Mouse (Mus musculus) heart, adult 18-20 months (tissue): ENCODE data around the gene Zfp36l1. TPM values are rescaled to one million over a fixed set of nuclear protein-coding genes. Genes with fewer than 3 reads are reported as not detected.
A peak's percentile ranks its signal among the peaks of the same experiment; 100 is the strongest.

Experiments
- DNase-seq, 2 experiments: peaks; one replicate each; pipeline ENCODE4 v3.0.0; 2021 to 2022; ENCODE audit warnings: mixed read lengths in 1 of 2
- total RNA-seq, 2 experiments: library from RNA; stranded (reverse); gene quantifications; 2 replicates each; pipeline ENCODE4 v1.2.3; 2021

Gene Zfp36l1
- total RNA-seq, 2 experiments from 2014 or later: 84.9 to 91.1 TPM

- peak in 1 of 2 experiments; percentile 52 for DNase-seq
Observed at GRCm38 (mm10) chr12:80131359-80132249, 18.8 kb upstream of the Zfp36l1 start.

- peak in 1 of 2 experiments; percentile 67 for DNase-seq
Observed at GRCm38 (mm10) chr12:80130558-80131358, 17.9 kb upstream of the Zfp36l1 start.

GRCm38 (mm10) chr12:80129531-80129930, 16.7 kb upstream of the Zfp36l1 start:
- peak in 1 of 2 experiments; percentile 65 for DNase-seq

- DNase-seq: no peak
Observed at GRCm38 (mm10) chr12:80127191-80127762, 14.5 kb upstream of the Zfp36l1 start.

GRCm38 (mm10) chr12:80125316-80125715, 12.5 kb upstream of the Zfp36l1 start:
- no peak for DNase-seq

- no peak for DNase-seq
Observed at GRCm38 (mm10) chr12:80124756-80125155, 11.9 kb upstream of the Zfp36l1 start.

- no peak for DNase-seq
Observed at GRCm38 (mm10) chr12:80124211-80124610, 11.4 kb upstream of the Zfp36l1 start.

GRCm38 (mm10) chr12:80123227-80123803, 10.5 kb upstream of the Zfp36l1 start:
- no peak for DNase-seq

- no peak for DNase-seq
Observed at GRCm38 (mm10) chr12:80121438-80121837, 8.6 kb upstream of the Zfp36l1 start.

- DNase-seq: no peak
Observed at GRCm38 (mm10) chr12:80118588-80118987, 5.8 kb upstream of the Zfp36l1 start.

GRCm38 (mm10) chr12:80116206-80117112, 3.6 kb upstream of the Zfp36l1 start:
- peak in 1 of 2 experiments; percentile 50 for DNase-seq

- DNase-seq: no peak
Observed at GRCm38 (mm10) chr12:80115863-80116194, 3.0 kb upstream of the Zfp36l1 start.

- peak; percentile 86 to 91 for DNase-seq
Observed at GRCm38 (mm10) chr12:80115142-80115862, 2.5 kb upstream of the Zfp36l1 start.

- DNase-seq: no peak
Observed at GRCm38 (mm10) chr12:80114892-80115141, 2.0 kb upstream of the Zfp36l1 start.

GRCm38 (mm10) chr12:80114031-80114891, 1.4 kb upstream of the Zfp36l1 start:
- DNase-seq: peak; percentile 92 to 94

GRCm38 (mm10) chr12:80113586-80114021, 791 bp upstream of the Zfp36l1 start:
- DNase-seq: peak; percentile 71 to 85

GRCm38 (mm10) chr12:80112071-80112660, 647 bp downstream of the Zfp36l1 start:
- peak in 1 of 2 experiments; percentile 73 for DNase-seq

- peak; percentile 64 to 78 for DNase-seq
Observed at GRCm38 (mm10) chr12:80111131-80112070, 1.4 kb downstream of the Zfp36l1 start.
